Mouse (Mus musculus) neural tube, embryonic 10.5 days (tissue): Measurements from ENCODE around the gene Eif4g3.

Experiments
- DNase-seq: peaks from one replicate; pipeline ENCODE4 v3.0.0-alpha.2; 2017; ENCODE audit warnings: low spot score; ENCODE audit errors: extremely low spot score

The Eif4g3 gene

DNA sequence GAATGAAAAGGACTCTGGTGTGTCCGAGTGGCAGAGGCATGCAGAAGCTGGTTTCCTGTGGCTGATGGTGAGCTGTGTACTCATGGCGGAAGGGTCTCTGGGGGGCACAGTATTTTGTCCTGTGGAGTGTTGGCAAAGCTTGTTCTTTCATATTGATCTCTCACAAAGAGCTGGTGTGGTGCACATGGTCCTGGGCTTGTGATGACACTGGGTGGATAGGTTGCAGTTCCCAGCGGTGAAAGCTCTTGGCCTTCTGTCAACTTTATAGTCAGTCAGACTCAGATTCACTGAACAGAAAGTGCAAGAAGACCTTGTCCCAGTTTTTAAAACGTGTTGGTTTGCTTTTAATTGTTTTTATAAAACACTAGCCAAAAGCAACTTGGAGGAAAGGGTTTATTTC, 68.3 kb downstream of the Eif4g3 start:
- no peak for DNase-seq

DNA sequence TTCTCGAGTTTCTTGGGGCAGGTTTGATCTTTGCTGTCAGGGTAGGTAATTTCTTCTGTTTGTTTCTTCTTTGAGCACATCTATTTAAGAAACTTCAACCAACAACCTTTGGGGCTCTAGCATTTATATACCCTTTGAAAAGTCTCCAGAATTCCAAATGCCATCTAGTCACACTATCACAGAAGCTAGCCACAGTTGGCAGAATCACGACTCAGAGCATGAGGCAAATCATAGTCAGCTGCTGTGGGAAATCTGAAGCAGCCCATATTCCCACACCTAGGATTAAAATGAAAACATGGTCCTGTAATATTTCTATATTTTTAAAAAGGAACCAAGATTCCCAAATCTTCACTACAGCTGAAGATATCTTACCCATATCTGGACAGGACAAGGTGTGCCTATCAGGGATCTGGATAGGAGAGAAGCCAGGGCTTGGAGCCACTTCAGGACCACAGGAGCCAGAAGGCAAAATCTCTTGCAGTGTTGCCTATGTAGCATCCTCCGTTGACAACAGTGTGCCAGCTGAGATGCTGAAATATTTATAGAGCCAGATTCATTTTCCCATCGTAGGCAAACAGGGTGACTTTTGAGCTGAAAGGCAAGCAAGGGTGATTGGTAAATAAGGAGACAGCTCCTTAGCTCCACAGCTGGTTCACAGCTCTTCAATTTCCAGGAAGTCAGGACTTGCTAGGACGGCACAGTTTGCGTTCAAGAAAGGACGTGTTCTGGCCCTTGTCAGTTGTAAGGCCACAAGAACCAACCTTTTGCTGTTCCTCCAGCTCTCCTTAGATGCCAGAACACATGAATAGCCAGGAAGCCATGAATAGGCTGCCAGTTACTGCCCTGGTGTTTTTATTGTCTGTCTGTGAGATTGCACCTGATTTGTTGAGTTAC, 70.8 kb downstream of the Eif4g3 start:
- no peak for DNase-seq

DNA sequence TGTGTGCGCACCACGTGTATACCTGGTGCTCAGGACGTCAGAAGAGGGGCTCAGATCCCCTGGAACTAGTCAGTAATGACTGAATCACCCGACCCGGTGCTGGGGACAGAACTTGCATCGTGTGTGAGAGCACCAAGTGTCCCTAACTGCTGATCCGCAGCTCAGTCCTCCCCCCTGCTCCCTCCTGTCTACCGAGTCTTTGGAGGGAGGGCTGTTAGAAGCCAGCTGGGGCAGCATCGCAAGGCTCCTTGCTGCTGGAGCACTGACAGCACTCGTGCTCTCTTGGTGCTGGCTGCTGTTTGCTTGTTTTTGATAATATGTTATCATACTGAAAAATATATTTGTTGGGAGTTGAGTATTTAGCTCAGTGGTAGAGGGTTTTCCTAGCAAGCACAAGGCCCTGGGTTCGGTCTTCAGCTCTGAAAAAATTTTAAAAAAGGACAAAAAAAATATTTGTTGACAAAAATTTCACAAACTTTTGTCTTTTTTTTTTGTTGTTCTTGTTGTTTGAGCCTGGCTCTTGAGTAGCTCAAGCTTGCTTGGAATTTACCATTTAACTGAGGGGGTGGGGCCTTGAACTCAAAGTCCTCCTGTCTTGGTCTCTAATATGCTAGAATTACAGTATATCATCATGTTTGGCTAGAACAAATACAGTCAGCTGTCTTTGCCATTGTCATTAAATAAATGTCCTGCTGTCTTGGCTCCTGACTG, 72.2 kb downstream of the Eif4g3 start:
- DNase-seq = no peak

DNA sequence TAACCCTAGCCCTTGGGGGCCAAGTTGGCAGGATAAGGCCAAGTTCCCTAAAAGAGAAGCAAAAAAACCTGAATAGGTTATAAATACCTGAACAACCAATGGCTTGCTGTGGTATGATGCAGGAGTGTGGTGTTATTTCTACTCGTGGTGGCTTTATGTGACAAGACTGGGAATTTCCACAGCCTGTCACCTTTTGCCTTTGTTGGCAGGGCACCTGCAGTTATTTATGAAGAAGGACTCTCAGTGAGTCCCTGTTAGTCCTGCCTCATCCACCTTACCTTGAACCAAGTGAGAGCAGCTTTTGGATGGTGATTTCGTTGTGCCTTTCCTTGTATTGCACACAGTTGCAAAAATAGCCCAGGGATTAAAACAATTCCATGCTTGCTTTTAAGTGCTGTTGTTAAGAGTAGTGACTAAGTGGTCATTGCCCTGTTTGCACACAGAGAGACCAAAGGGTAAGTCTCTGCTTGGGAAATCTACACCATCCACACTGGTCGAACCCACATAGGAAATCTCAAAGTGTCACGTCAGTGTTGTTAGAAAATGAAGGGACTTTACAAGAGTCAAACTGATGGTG, 72.9 kb downstream of the Eif4g3 start:
- no peak for DNase-seq

DNA sequence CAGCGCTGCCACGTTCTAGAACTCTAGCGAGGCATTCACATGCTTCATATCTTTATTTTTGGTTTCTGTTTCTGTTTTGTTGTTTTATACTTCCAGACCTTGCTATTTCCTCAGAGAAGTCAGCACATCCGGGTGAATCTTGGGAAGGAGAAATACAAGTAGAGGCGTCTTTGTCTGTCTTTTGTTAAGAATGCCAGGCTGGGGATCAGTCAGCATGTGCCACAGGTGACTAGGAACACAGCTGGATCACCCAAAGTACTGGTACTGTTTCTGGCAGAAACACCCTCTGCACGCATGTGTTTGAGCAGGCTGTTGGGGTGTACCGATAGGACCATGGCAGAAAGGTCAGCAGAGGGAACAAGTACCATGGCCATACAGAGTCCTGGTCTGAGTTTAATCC, 73.6 kb downstream of the Eif4g3 start:
- no peak for DNase-seq

DNA sequence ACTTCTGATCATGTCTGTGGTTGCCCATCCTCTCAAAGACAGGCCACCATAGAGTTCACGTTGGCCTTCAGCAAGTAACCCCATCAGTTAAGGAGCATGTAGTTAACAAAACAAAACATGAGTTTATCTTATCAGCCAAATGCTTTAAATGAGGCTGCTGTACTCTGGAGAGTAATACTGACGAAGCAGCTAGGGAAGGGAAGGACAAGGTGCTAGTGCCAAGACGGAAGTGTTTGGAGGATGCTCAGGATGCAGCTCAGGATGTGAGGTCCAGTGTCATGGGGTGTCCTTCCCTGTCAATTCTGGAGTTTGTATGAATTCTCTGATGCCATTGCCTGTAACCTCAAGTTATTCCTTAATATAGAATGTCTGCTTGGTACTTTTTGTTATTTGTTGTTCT, 75.0 kb downstream of the Eif4g3 start:
- no peak for DNase-seq

DNA sequence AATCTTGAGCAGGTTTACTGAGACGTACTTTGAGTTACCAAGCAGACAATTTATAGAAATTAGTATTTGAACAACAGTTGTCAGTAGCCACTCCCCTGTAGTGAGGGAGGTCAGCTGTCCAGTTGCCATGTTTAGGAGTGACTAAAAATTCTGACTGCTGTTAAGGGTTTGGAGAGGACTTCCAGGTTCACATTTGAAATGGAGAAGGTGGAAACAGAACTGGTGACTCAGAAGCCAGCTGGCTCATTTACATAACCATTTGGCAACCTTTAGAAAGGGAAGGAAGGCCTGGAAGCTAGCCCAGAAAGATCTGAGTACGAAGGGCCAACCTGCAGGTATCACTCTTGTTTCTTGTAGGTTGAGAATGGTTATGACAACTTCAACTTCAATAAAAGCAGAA, 75.8 kb downstream of the Eif4g3 start:
- no peak for DNase-seq

DNA sequence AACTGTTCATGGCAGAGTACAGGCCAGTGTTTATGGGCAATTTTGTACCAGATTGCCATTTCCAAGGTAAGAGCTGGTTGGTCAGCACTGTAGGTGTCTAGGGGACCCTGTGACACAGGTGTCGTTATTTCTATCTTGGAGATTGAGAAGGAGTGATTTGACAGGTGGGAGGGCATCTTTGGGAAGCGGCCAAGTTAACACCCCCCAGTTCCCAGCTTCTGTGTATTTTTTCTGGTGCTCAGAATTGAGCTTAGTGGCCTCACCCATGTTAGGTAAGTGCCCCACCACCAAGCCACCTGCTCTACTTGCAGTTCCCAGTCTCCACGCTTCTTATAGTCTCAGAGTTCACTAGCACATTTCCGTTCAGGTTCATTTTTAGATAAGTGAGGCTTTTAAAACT, 76.5 kb downstream of the Eif4g3 start:
- no peak for DNase-seq

DNA sequence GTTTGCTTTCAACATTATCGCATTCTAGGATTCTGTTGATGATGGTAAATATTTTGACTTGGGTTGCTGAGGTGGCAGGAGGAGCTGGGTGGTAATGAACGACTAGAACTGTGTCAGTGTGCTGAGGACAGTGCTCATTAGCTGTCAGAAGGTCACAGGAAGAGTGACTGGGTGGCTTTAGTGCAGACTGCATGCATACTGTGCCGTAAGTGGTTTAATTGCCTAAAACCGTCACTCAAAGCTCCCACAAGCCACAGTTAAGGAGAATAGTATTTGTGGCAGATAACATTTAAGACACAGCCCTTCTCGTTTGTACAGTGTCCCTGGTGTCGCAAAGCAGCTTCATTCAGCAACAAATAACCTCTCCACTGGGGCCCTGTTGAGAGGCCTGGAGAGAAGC, 78.7 kb downstream of the Eif4g3 start:
- no peak for DNase-seq

DNA sequence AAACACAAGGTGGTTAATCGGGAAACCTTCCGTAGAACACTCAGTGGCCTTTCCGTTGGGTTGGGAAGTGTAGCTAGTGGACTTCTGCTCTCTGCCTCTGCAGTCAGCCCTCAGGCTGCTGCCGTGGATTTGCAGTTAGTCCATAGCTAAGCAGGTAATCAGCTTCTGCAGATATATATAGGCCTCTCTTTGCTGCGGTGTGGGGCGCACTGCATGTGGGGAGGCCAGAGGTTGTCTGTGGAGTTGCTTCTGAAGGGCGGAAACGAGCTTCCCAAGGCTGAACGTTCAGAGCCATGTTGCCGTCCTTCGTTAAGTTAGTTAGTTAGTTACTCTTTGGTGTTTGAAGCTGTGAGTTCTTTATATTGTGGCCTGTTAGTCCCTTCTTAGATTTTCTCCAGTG, 80.3 kb downstream of the Eif4g3 start:
- no peak for DNase-seq

DNA sequence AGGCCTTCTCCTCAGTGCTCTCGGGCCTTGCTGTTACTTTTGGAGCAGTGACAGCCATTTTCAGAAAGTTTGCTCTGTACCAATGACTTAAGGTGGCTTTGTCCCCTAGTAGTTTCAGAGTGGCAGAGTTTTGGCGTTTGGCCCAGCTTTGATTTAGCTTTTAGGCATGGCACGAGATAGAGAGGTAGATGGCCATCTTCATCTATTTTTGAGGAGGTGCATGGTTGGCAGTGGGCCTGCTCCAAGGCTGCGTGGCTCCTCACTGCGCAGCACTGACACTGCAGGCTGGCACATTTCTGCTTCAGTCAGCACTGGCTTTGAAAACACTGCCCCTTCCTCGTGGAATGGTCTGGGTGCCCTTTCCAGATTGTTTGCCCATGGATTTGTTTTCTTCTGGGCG, 80.7 kb downstream of the Eif4g3 start:
- DNase-seq = no peak

DNA sequence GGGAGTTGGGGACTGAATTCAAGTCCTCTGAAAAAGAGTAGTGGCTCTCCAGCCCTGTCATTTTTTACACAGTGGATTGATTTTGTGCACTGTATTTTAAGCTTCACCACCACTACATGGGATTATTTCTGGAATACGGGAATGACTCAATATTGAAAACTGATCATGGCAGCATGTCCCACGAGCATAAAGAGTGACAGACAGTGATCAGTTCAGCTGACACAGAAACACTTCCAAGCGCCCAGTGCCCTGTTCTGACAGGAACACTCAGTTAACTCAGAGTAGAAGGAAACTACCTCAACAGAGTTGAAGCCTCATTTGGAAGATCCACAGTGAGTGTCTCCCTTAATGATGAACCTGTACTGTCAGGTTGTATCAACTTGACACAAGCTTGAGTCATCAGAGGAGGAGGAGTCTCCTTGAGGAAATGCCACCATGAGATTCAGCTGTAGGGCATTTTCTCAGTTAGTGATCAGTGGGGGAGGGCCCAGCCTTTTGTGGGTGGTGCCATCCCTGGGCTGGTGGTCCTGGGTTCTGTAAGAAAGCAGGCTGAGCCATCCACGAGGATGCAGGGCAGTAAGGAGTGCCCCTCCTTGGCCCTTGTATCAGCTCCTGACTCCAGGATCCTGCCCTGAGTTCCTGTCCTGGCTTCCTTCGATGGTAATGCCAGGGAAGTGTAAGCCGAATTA, 82.2 kb downstream of the Eif4g3 start:
- no peak for DNase-seq

DNA sequence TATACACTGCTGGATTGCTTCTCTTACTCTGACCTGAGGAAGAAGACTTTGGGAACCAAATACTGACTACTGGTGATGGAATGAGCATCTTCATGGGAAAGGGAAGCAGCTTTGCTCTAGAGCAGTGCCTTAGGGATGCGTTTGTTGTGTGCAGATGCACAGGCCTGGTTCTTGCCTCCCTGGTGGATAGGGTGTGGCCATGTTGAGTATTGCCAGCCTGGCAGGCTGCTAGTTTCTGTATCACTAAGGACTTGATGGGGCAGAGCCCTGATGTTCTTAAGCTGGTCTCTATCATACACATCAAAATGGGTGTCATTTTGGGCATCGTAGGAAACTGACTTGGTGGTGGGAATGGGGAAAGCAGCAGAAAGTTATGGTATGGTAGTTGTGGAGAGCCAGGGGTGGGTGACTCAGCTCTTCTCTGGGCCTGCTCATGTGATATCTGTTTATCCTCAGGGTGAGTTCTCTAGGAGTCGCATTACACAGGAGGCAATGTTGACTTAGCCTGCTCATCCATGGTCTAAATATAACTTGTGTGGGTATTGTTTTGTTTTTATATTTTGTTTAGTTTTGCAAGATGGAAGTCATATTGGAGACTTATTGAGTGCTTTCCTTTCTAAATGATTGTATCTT, 85.0 kb downstream of the Eif4g3 start:
- DNase-seq = no peak

DNA sequence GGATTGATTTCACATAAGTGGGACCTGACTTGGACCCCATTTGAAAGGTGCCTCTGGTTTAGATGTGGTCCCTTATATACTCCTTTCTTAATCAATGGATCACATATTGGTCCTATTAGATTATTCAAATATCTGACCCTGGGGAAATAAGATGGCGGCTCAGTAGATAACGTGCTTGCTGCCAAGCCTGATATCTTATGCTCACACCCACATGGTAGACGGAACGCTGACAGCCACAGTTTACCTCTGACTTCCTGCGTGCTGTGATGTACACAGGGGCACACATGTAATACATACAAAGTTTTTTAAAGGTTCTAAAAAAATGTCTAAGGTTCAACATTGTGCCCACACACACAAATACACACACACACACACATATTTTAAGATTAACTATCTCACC, 86.4 kb downstream of the Eif4g3 start:
- DNase-seq = no peak

DNA sequence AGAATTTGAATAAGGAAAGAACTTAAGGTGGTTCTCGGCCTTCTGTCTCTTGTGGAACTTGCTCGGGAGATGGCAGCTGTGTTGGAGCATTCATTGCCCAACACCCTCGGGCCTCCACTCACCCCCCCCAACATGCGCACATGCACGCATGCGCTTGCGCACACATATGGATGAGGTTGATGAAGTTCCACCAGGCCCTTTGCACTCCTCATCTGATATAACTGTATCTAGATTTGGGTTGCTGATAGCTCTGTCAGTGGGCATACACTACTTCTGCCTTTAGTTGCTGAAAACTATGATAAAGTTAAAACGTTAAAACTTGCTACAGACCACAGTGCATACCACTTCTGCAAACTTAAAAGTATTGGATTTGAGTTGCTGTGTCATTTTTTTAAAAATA, 89.6 kb downstream of the Eif4g3 start:
- DNase-seq = no peak

DNA sequence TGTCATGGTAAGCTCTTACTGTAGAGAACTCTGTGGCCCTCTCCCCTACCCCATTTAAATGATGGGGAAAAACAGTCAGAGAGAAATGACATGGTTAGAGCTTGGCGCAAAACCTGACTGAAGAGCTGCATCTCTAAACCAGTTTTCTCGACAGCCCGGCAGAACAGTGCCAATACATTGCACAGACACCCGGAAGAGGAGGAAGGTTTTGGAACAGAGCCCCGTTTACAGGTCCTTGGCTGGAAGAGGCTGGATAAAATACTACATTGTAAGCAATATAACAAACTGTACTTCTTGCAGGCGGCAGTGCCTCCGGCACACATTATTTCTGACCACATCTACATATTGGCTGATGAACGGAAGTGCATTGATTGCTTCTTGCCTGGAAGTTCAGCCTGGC, 91.3 kb downstream of the Eif4g3 start:
- no peak for DNase-seq

DNA sequence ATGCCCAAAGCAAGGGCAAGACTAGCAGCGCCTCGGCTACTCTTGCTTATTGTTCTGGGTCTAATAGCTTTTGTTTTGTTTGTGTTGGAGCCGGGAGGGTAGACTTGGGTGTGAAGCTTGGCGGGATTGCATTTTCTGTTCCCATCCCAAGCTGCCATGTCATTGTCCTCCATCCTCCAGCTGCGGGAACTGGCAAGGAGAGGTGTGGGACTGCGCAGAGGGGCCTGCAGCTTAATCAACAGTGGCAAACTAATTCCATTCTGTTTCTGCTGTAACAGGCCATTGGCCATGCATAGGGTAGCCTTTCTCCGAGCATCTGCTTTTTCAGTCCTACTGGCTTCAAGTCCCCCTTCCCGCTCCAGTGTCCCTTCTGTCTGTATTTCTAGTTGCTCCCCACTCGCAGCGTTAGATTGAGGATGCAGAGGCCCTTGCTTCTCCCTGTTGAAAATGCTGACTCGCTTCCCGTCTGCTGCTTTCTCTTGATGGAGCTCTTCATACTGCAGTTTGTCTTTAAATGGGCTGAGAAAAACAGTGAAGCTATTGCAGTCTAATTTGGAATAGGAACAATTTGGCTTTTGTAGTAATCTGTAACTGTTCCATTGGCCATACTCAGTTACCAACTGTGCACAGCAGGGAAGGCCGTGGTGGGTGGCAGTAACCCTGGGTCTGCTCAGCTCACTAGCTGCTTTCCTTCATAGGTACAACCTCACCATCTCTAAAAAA, 92.2 kb downstream of the Eif4g3 start:
- DNase-seq = no peak

DNA sequence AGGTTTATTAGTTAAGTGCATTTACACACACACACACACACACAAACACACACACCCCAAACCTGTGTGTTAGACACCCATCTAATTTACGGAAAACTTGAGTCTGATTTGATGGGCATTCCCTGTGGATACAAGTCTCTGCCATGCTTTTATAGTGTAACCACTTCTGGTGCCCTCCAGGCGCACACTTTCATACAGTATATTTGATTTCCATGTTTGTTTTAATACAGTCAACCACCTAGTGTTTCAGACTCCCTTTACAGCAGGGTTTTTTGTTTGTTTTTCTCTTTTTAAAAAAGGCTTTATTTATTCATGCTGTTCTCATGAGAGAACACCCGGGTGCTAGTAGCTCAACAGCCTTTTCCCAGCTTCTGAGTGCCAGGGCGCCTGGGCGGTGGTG, 94.1 kb downstream of the Eif4g3 start:
- DNase-seq = no peak

DNA sequence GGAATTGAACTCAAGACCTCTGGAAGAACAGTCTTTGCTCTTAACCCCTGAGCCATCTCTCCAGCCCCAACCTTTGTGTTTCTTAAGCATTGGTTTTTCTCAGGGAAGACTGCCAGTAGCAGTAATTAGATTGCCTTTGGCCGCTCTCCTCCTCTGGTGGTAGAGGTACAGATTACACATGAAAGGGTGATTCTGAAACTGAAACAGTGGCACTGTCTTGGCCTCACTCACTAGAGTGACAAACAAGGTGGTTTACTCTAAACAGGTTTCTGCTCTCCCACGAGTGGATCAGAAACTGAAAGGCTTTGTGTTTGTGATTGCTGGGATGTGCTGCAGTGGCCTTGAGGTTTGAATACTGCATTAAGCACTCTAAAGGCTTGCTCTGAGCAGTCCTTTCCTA, 96.7 kb downstream of the Eif4g3 start:
- no peak for DNase-seq

DNA sequence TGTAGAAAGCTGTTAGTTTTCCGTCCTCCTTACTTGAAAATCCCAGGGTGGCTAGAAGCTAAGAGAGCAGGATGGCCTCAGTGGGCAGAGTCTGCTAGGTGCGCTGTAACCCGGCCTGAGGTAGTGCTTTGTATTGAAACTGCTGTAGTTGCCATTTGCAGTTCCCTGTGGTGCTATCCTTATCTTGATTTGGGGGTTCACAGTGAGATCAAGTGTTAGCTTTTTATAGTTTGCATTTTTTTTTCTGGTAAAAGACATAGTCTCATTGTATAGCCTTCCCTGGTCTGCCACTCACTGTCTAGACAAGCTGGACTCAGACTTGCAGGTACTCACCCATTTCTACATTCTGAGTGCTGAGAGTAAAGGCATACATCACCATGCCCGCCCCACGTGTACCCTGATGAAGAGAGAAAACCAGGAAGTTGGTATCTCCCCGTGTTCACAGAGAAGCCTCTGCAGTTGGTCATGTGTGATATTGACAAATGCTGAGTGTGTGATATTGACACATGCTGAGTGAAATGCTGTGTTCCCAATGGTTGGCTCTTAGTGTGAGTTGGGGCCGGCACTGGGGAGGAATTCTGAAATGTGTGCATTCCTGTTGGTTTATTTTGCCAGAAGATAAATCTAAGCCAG, 98.9 kb downstream of the Eif4g3 start:
- no peak for DNase-seq
